Mouse (Mus musculus): ENCODE data around the gene Nudt22.

Gene Nudt22

GRCm38 (mm10) chr19:6949951-6950350, 46.0 kb downstream of the Nudt22 start:
- no peak for DNase-seq (ENCODE audit: low spot score in 2 of 2)

- no peak for DNase-seq (ENCODE audit: low spot score in 2 of 2)
These were observed 46.4 kb downstream of the Nudt22 start for GRCm38 (mm10) chr19:6949532-6949931.

GRCm38 (mm10) chr19:6948186-6948585, 47.7 kb downstream of the Nudt22 start:
- no peak for DNase-seq (ENCODE audit: low spot score in 2 of 2)

- no peak for DNase-seq (ENCODE audit: low spot score in 2 of 2)
These were observed 48.2 kb downstream of the Nudt22 start for GRCm38 (mm10) chr19:6947742-6948141.

GRCm38 (mm10) chr19:6943709-6944108, 52.2 kb downstream of the Nudt22 start:
- no peak for DNase-seq (ENCODE audit: low spot score in 2 of 2)
